Mouse (Mus musculus): ENCODE data around the gene Hyal1. TPM values are rescaled to one million over a fixed set of nuclear protein-coding genes. Genes with fewer than 3 reads are reported as not detected.

Hyal1 gene
- polyA plus RNA-seq, 1 experiment = 8.1 TPM

DNA sequence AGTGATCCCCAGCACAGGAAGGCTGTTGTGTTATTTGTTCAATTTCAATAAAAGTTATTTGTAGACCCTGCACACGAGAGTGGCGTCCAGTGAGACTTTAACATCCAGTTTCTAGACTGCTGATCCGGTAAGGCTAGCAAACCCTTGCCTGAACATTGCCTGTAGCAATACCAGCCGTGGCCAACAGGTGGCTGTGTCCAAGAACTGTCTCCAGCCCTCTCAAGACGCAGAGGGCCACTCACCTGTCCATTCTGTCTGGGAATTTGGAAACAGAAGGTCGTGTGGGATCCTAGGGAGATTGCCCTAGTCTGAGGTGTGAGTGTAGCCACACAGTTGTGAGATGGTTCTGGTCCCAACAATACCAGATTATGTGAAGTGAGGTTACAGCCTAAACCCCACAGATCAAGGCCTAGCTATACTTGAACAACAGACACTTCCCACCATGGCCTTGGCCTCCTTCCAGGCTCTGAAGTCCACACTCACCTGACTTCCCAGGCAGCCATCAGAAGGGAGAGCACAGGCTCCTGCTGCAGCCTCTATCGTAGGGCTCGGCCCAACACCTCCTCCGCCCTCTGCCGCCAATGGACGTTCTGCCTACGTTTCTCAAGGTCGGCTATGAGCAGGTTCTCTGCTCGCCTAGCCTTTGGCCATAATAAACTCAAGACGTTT is 10.6 kb upstream of the Hyal1 start:
- H3K27ac ChIP-seq (ENCODE audit: insufficient read depth, low read depth, low read length) = peak overlapping the region; percentile 99
- peak overlapping the region; percentile 81; the same call in 1 of the 2 replicates for H3K4me3 ChIP-seq (ENCODE audit: insufficient read depth, low read depth, low read length)
- 29% methylated on average over 15 of the region's 15 CpGs for WGBS
- TF ChIP-seq POLR2A (IDR thresholded peaks at IDR 0.05; ENCODE audit: low read depth, low read length) (no peak), CTCF (conservative IDR thresholded peaks at IDR 0.05; ENCODE audit: insufficient read depth, insufficient read length, low read depth, low read length) (peak; percentile 89)
- no peaks in the 10 kb centered on the region for H3K27me3 ChIP-seq (replicated peaks; ENCODE audit: control insufficient read depth, insufficient read depth, low read length)
- DNase-seq = peak; percentile 95
- 0 out of 2 replicates have a peak, but pooled peaks cover 1% of the 10 kb centered on the region for H3K36me3 ChIP-seq (ENCODE audit: control insufficient read depth, insufficient read depth, low read length)
- peaks cover 32% of the 10 kb centered on the region; the same call in 1 of the 2 replicates for H3K4me1 ChIP-seq (ENCODE audit: control insufficient read depth, insufficient read depth, low read length)

DNA sequence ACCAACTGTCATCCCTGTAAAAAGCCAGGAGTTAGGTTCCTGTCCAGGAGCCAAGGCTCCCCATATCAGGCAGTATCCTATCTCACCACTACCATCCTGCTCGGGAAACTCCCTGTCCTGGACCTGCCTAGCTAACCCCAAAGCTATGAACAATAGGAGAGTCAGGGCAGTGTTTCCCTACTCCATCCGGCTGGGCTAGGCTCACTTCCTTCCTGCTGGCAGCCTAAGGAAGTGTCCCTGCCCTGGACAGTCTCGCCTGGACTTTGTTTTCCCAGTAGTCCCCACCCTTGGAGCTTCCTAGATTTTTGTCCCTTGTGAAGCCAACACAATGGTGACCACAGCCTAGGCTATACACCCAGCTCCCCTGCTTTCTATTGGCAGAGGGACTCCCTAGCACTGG is 9.9 kb upstream of the Hyal1 start:
- Histone ChIP-seq H3K36me3 (ENCODE audit: control insufficient read depth, insufficient read depth, low read length) (no peaks in the 10 kb centered on the region), H3K27me3 (replicated peaks; ENCODE audit: control insufficient read depth, insufficient read depth, low read length) (no peaks in the 10 kb centered on the region), H3K4me3 (ENCODE audit: insufficient read depth, low read depth, low read length) (peak overlapping the region; percentile 81), H3K27ac (ENCODE audit: insufficient read depth, low read depth, low read length) (peak overlapping the region; percentile 99), H3K4me1 (ENCODE audit: control insufficient read depth, insufficient read depth, low read length) (peaks cover 37% of the 10 kb centered on the region; the same call in 1 of the 2 replicates)
- 21% methylated on average over 3 of the region's 3 CpGs for WGBS
- DNase-seq = peak; percentile 89
- TF ChIP-seq CTCF (conservative IDR thresholded peaks at IDR 0.05; ENCODE audit: insufficient read depth, insufficient read length, low read depth, low read length) = peak; percentile 24; the same call in 1 of the 2 replicates
- no peak for TF ChIP-seq POLR2A (IDR thresholded peaks at IDR 0.05; ENCODE audit: low read depth, low read length)

DNA sequence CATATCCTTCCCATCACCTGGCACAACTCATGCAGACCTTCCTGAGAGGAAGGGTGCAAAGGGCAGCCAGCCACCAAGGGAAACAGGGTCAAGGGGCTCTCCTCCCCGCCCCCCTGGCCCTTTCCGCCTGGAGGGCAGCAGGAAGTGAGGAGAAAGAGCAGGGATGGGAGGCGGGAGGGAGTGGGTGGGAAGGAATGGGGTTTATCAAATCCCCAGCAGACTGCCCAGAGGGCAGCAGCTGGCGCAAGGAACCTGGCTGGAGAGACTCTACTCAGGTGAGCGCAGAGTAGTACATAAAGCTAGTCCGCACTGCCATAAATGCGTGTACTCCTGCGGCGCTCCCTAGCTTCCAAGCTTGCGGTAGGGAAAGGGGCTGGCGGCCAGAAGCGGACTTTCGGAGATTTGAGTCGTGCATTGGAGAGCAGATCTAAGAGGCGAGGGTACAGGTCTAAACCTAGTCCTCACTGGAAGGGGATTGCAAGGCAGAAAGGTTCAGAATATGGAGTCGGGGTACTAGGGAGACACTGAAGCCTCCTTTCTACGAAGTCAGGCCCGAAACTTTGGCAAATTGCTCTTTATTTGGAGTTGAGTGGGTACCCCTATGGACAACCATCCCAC is 8.9 kb upstream of the Hyal1 start, which contains the start of gene Hyal2:
Gene Hyal2, plus strand, starts transcription at position 244 of the 618 bp plus-strand sequence.
- Histone ChIP-seq H3K36me3 (ENCODE audit: control insufficient read depth, insufficient read depth, low read length) (no peaks in the 10 kb centered on the region; the same call in 1 of the 2 replicates), H3K27me3 (replicated peaks; ENCODE audit: control insufficient read depth, insufficient read depth, low read length) (no peaks in the 10 kb centered on the region), H3K4me3 (ENCODE audit: insufficient read depth, low read depth, low read length) (peak within 1 kb of the TSS; percentile 81), H3K4me1 (ENCODE audit: control insufficient read depth, insufficient read depth, low read length) (peaks cover 40% of the 10 kb centered on the region; the same call in 1 of the 2 replicates), H3K27ac (ENCODE audit: insufficient read depth, low read depth, low read length) (peak within 1 kb of the TSS; percentile 99)
- 19% methylated on average over 18 of the region's 18 CpGs for WGBS
- TF ChIP-seq POLR2A (IDR thresholded peaks at IDR 0.05; ENCODE audit: low read depth, low read length) (peak; percentile 87), CTCF (conservative IDR thresholded peaks at IDR 0.05; ENCODE audit: insufficient read depth, insufficient read length, low read depth, low read length) (no peak)
- DNase-seq = peak; percentile 94

DNA sequence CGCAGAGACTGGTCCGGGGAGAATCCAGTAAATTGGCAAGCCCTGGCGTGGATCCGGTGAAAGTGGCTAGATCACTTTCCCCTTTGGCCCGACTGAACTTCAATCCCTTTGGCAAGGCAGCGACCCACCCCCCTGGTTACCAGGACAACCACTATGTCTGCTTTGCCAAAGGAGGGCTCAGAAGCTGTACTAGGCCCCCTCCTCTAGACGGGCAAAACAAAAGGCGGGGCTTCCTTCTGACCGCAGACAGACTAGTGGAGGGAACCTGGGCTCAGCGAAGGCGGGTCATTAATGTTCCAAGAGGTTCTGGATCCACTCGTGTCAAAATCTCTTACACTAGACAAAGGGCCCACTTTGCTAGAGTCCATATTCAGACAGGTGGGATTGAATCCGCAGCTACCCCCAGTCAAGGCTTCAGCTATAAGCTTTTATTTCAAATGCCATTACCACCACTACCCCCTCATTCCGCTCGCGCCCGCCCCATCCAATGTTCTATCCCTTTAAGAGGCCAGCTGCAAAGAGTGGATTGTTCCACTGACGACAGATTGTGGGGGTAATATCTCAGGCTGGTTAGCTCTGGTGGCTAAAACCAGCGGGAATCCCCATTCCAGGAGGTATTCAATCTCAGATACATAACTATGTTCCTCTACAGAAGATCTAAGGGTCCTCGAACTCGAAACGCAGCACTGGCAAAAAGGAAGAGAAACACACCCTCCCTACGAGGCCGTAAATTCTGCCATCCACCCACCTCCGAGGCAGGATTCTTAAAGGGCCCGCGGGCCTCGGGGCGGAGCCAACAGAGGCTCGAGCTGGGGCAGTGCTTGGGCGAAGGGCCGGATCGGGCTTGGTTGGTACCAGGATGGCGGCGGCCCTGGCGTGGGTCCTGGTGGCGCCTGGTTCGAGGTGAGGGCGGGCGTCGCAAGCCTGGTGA is 8.1 kb upstream of the Hyal1 start:
- Histone ChIP-seq H3K27ac (ENCODE audit: insufficient read depth, low read depth, low read length) (peak overlapping the region; percentile 99), H3K27me3 (replicated peaks; ENCODE audit: control insufficient read depth, insufficient read depth, low read length) (no peaks in the 10 kb centered on the region), H3K4me3 (ENCODE audit: insufficient read depth, low read depth, low read length) (peak overlapping the region; percentile 81), H3K36me3 (ENCODE audit: control insufficient read depth, insufficient read depth, low read length) (no peaks in the 10 kb centered on the region; the same call in 1 of the 2 replicates), H3K4me1 (ENCODE audit: control insufficient read depth, insufficient read depth, low read length) (peaks cover 40% of the 10 kb centered on the region; the same call in 1 of the 2 replicates)
- peak; percentile 94 for DNase-seq
- TF ChIP-seq CTCF (conservative IDR thresholded peaks at IDR 0.05; ENCODE audit: insufficient read depth, insufficient read length, low read depth, low read length) (no peak), POLR2A (IDR thresholded peaks at IDR 0.05; ENCODE audit: low read depth, low read length) (no peak)
- under 1% methylated on average over 41 of the region's 41 CpGs for WGBS

DNA sequence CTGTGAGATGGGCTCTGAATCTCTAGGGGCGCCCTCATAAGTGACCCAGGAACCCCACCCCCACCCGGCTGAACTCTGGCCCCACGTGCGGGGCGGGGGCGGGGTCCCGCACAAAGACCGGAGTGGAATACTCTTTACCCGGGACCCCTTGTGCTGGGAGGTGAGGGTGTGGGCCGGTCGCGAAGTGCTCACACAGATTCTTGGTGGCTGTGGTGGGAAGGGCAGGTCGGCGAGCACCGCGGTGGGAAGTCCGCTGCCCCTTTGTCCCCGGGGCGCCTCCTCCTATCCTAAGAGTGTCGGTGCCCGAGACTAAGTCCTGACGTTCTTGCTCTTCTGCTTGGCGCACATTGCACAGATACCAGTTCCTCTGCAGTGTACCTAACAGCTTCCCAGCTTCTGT is 7.5 kb upstream of the Hyal1 start:
- DNase-seq = no peak
- Histone ChIP-seq H3K36me3 (ENCODE audit: control insufficient read depth, insufficient read depth, low read length) (no peaks in the 10 kb centered on the region; the same call in 1 of the 2 replicates), H3K4me3 (ENCODE audit: insufficient read depth, low read depth, low read length) (peak overlapping the region; percentile 81), H3K4me1 (ENCODE audit: control insufficient read depth, insufficient read depth, low read length) (peaks cover 35% of the 10 kb centered on the region; the same call in 1 of the 2 replicates), H3K27me3 (replicated peaks; ENCODE audit: control insufficient read depth, insufficient read depth, low read length) (no peaks in the 10 kb centered on the region), H3K27ac (ENCODE audit: insufficient read depth, low read depth, low read length) (peak overlapping the region; percentile 99)
- TF ChIP-seq POLR2A (IDR thresholded peaks at IDR 0.05; ENCODE audit: low read depth, low read length) = no peak
- TF ChIP-seq CTCF (conservative IDR thresholded peaks at IDR 0.05; ENCODE audit: insufficient read depth, insufficient read length, low read depth, low read length) = no peak
- 2% methylated on average over 23 of the region's 23 CpGs for WGBS

DNA sequence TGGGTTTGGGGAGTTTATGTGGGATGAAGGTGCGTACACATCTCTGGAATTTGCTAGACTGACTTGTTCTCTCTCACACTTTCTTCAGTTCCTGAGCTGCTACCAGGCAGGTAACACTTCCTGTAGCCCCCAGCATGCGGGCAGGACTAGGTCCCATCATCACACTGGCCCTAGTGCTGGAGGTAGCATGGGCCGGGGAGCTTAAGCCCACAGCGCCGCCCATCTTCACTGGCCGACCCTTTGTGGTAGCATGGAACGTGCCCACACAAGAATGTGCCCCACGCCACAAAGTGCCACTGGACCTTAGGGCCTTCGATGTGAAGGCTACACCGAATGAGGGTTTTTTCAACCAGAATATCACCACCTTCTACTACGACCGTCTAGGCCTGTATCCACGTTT is 6.7 kb upstream of the Hyal1 start:
- Histone ChIP-seq H3K4me1 (ENCODE audit: control insufficient read depth, insufficient read depth, low read length) (peaks cover 32% of the 10 kb centered on the region; the same call in 1 of the 2 replicates), H3K27ac (ENCODE audit: insufficient read depth, low read depth, low read length) (peak overlapping the region; percentile 99), H3K27me3 (replicated peaks; ENCODE audit: control insufficient read depth, insufficient read depth, low read length) (no peaks in the 10 kb centered on the region), H3K4me3 (ENCODE audit: insufficient read depth, low read depth, low read length) (peak overlapping the region; percentile 81), H3K36me3 (ENCODE audit: control insufficient read depth, insufficient read depth, low read length) (no peaks in the 10 kb centered on the region; the same call in 1 of the 2 replicates)
- TF ChIP-seq CTCF (conservative IDR thresholded peaks at IDR 0.05; ENCODE audit: insufficient read depth, insufficient read length, low read depth, low read length) (no peak), POLR2A (IDR thresholded peaks at IDR 0.05; ENCODE audit: low read depth, low read length) (no peak)
- WGBS = 25% methylated on average over 13 of the region's 13 CpGs
- DNase-seq = no peak

All from kidney, adult 2 months (tissue).